Mouse (Mus musculus): ENCODE results near the gene Vmac.

Gene Vmac

GRCm38 (mm10) chr17:56717363-56718058, at the start of gene Vmac, which contains the start of gene Ndufa11:
Gene Vmac (minus strand): TSS chr17:56718022.
Gene Ndufa11 (plus strand): TSS chr17:56717767.
- peak; percentile 57 to 86 for DNase-seq (ENCODE audit: low read depth in 1 of 2, low spot score in 2 of 2)

DNA sequence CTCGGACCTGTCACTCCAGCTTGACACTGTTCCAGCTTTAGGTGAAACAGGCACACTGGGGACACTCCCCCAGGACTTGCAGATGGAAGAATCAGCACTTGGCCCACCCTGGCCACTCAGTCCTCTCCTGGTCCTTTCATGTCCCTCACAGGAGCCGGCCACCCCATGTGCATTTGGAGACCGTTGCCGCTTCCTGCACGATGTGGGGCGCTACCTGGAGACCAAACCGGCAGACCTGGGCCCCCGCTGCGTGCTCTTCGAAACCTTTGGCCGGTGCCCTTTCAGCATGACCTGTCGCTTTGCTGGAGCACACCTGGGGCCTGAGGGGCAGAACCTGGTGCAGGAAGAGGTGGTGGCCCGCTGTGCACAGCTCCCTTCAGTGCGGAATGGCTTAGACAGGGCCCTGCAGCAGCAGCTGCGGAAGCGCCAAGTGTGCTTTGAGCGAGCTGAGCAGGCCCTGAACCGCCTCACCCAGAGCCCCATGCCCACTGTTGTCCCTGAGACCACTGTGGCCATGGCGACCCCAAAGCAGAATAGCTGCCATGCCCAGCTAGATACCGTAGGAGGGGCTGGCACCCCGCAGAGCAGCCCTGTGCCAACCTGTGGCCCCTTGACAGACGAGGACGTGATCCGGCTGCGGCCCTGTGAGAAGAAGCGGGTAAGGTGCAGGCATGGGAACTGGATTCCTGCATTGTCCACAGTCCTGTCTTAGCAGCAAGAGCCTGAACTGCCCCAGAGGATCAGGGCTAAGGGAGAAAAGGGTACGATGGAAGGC, 49.0 kb upstream of the Vmac start:
- no peak for DNase-seq (ENCODE audit: low read depth in 1 of 2, low spot score in 2 of 2)

DNA sequence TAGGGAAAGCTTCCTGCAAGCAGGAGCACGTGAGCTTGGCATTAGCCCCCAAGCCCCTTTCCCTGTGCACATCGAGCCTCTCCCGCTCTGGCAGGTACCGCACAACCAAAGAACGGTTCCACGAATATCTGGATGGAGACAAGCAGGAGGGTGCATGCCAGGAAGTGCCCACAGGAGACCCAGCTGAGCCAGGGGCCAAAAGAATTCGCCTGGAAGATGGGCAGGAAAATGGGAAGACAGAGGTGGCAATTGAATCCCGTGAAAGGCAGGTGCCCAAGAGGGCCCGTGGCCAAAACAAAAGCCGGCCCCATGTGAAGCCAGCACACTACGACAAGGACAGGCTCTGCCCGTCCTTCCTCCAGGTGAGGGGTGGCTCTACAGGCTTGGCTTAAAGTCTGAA, 47.6 kb upstream of the Vmac start:
- no peak for DNase-seq (ENCODE audit: low read depth in 1 of 2, low spot score in 2 of 2)

- DNase-seq (ENCODE audit: low read depth in 1 of 2, low spot score in 2 of 2) = peak; percentile 83 to 84
These were observed 46.9 kb upstream of the Vmac start, which contains the start of gene Dus3l for GRCm38 (mm10) chr17:56764474-56765354. Gene Dus3l (plus strand): TSS chr17:56764757.

GRCm38 (mm10) chr17:56763741-56764250, 46.0 kb upstream of the Vmac start:
- DNase-seq (ENCODE audit: low read depth in 1 of 2, low spot score in 2 of 2) = no peak

DNA sequence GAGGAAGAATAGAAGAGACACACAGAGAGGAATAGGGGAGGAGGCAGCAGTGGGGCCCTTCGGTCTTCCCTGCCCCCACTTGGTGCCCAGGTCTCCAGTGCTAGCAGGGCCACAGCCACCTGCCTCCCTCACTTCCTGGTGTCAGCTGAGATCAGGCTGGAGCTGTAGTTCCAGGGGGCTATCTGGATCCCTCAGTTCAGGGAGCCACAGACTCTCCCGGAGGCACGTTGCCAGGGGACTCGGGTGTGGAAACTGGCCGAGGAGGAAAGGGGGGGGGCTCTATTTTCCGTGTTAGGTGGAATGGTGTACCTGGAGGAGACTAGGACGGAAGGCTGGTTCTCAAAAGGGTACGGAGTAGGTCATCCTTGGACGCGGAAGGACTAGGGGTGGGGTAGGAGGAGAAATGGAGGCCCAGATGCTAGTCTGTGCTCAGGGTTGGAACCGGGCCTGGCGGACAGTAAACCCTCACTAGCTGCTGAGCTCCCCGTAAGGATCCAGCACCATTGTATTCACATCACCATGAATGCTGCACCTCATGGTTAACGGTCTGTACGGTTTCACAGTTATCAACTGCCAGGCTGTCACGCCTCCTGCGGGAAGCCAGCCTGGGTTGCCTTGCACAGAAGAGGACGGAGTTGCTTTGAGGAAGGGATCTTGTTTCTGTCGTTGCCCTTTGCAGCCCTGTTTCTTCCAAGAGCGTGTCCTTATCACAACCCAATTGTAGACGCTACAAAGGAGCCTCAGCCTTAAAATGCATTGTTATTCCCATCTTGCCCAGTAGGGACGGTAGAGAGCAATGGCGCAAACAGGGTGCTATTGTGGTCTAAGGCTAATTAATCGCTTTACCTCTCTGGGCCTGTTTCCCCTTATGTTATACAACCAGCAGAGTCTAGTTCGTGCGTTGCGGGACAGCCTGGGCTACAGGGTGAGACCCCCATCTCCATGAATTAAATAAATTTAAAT, 45.2 kb upstream of the Vmac start:
- peak in 1 of 2 experiments; percentile 50 for DNase-seq (ENCODE audit: low read depth in 1 of 2, low spot score in 2 of 2)

- DNase-seq (ENCODE audit: low read depth in 1 of 2, low spot score in 2 of 2) = peak in 1 of 2 experiments; percentile 54
These were observed 44.2 kb upstream of the Vmac start for GRCm38 (mm10) chr17:56761991-56762410.

DNA sequence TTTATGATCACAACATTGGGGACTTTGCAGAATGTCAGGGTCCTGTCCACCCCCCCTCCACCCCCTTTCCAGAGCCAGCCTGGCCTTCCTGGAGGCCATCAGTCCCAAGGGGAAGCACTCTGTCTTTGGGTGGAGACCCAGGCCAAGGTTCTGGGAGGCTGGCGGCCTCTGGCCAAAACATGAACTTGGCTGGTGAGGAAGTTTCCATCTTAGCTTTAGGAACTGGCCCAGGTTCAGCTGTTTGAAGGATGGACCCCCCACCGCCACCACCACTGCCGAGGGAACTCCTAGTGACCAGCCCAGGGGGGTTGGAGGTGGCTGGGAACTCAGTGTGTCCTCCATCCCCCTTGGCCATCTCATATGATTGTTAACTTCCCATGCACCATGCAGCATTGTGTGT, 43.3 kb upstream of the Vmac start:
- DNase-seq (ENCODE audit: low read depth in 1 of 2, low spot score in 2 of 2) = no peak

GRCm38 (mm10) chr17:56759261-56759660, 41.4 kb upstream of the Vmac start:
- DNase-seq (ENCODE audit: low read depth in 1 of 2, low spot score in 2 of 2) = no peak

DNA sequence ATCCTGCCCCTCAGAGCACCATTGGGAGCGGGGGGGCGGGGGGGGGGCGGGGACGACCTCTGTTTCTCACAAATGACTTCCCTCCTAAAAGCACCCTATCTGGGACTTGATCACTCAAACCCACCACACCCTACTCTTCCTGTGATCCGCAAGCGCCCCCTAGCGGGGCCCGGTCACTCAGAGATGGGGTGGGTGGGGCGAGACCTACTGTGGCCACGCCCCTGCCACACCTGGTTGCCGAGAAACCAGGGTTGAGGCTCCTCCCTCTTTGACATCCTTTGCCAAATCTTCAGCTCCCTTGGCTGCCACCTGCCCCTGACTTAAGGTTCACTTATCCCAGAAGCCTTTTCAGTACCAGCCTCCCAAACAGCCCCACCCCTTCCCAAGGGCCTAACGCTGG, 40.3 kb upstream of the Vmac start:
- peak in 1 of 2 experiments; percentile 37 for DNase-seq (ENCODE audit: low read depth in 1 of 2, low spot score in 2 of 2)

- no peak for DNase-seq (ENCODE audit: low read depth in 1 of 2, low spot score in 2 of 2)
These were observed 39.7 kb upstream of the Vmac start, which contains the start of gene Nrtn for GRCm38 (mm10) chr17:56757416-56758123. Gene Nrtn (minus strand): TSS chr17:56757530.

DNA sequence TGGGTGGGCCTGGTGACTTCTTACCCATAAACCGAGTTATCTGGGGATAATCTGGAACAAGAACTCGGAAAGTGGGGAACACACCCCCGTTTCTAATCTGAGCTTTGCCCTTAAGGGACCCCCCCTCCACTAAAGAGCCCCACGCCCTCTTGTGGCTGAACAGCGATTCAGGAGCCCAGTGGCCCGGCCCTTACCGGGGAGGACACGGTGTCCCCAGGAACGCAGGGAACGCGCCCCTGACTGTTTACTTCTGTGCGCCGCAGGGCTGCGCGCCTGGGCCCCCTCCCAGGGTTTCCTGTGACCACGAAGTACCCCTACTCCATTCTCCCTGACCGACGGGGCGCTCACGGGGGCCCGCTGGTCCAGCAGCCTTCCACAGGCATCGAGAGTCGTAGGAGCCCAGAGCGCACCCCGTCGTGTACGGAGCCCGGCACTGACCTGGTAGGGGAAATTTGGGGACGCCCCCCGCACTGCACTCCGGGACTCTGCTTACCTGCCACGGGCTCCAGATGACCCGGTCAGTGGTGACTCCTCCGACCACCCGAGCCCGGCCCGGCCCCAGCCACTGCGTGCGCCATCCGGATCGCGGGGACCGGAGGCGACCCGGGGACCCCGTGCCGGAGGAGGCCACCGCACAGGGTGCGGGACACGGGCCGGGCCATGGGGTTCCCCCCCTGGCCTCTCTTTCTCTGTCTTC, 39.0 kb upstream of the Vmac start:
- no peak for DNase-seq (ENCODE audit: low read depth in 1 of 2, low spot score in 2 of 2)

- no peak for DNase-seq (ENCODE audit: low read depth in 1 of 2, low spot score in 2 of 2)
These were observed 36.7 kb upstream of the Vmac start for GRCm38 (mm10) chr17:56754271-56755185.

- DNase-seq (ENCODE audit: low read depth in 1 of 2, low spot score in 2 of 2) = no peak
These were observed 35.6 kb upstream of the Vmac start for GRCm38 (mm10) chr17:56753452-56753851.

GRCm38 (mm10) chr17:56751404-56752072, 33.7 kb upstream of the Vmac start:
- DNase-seq (ENCODE audit: low read depth in 1 of 2, low spot score in 2 of 2) = no peak

DNA sequence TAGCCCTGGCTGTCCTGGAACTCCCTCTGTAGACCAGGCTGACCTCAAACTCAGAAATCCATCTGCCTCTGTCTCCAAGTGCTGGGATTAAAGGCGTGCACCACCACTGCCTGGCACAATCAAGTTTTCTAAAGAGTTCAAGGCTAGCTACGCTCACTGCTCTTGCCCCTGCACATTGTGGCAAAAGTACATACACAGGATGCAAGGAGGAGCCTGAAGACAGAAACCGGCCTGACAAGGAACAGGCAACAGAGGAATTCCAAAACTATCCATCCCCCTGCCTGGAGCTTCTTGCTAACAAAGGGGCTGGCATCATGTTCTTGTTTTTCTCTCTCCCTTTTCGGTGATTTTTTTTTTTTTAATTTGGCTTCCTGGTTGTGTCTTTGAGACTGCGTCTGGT, 26.4 kb upstream of the Vmac start:
- DNase-seq (ENCODE audit: low read depth in 1 of 2, low spot score in 2 of 2) = no peak

- no peak for DNase-seq (ENCODE audit: low read depth in 1 of 2, low spot score in 2 of 2)
These were observed 23.0 kb upstream of the Vmac start for GRCm38 (mm10) chr17:56740788-56741160.
